Mouse (Mus musculus) small intestine, adult 2 months (tissue): Measurements from ENCODE around the gene Spon1.

ENCODE experiments used
- CTCF ChIP-seq: fragments of 200-500 bp; IDR thresholded peaks from 2 replicates; pipeline ENCODE4 v1.5.1; 2012; ENCODE audit warnings: low read depth, mild to moderate bottlenecking, control low read depth, inconsistent platforms, low read length, moderate library complexity, mixed read lengths; ENCODE audit not compliant: insufficient replicate concordance, insufficient read length; ENCODE audit errors: extremely low read depth
- POLR2A ChIP-seq: fragments of 200-500 bp; IDR thresholded peaks from 2 replicates; pipeline ENCODE4 v1.6.1; 2012; ENCODE audit warnings: low read depth, mild to moderate bottlenecking, control low read depth, inconsistent platforms, low read length, moderate library complexity

DNA sequence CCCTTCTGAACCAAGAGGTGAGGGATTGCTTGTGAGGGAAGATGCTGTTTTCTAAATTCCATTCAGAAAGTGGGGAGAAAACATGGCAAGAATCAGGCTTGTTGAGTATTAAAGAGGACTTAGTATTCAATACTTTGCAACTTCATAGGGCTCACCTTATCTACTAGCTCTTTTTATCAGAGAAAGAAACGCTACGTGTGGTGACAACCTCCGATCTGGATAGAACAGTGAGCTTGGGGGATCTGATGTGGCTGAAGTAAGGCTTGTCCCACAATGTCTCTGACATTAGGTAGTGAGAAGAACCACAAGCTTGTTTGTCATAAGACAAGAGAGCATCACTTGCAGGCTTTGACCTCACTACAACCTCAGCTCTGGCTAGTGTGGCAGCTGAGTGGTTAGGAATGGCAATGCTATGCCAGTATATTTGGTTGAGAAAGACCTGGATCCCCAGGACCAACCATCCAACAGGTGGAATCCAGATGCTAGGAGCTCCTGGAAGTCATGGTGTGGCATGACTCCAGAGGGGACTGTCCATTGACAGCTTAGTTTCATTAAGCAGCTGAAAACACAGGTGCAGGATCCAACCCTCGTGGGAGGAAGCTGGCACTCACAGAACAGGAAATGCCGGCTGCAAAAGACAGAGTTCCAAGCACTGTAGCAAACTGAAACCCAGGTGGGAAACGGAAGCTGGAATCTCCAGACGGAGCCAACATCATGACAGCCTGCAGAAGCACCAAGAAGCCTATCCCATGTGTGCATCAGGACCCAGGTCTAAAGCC lies 81.4 kb downstream of the Spon1 start:
- no peak for TF ChIP-seq CTCF
- TF ChIP-seq POLR2A, result no peak
